ENCODE assay signal across 8 mouse cellular contexts in the genomic region with DNA sequence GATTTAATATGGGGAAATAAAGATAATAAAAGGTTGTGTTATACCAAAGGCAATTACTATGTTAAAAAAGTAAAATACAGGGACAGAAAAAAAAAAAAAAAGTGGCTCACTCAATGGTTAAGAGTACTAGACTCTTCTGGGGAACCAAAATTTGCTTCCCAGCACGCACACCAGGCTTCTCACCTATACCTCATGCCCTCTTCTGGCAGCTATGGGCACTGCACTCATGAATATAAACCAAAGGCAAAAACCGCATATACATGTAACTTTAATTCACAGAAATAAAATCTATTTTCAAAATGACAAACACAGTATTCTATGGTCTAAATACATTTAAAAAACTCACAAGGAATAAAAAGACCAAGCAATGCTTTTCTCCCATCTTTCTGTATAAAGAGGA.
A peak's percentile ranks its signal among the peaks of the same experiment; 100 is the strongest.
DNase-seq lines count a peak whose midpoint lies in the region; ATAC-seq lines count a peak whose summit lies in the region.
"Had no signal": no experiment of that assay in that cellular context is flagged by ENCODE, and none has a peak within 500 bp of the region (broad histone marks: within the 10 kb centered on the region; RNA-seq: fewer than 3 reads in every experiment).

No protein-coding gene starts in this region.

- WGBS in kidney, embryonic 14.5 days: 75% methylated on average over 2 of the region's 2 CpGs

- no peak for ATAC-seq in kidney, embryonic 14.5 days (ENCODE audit: low FRiP score, low TSS enrichment)
- ATAC-seq in erythroblast, adult 5-6 weeks (replicated peaks; ENCODE audit: low FRiP score, poor library complexity, severe bottlenecking): peak; percentile 95

- H3K4me2 ChIP-seq in kidney, embryonic 14.5 days (replicated peaks; ENCODE audit: low read depth, low read length): no peak overlapping the region
- H3K4me2 ChIP-seq: neural tube, embryonic 12.5 days had no signal

- H3K4me3 ChIP-seq in kidney, embryonic 14.5 days (ENCODE audit: low read length): no peak overlapping the region
- H3K4me3 ChIP-seq: neural tube, embryonic 12.5 days had no signal

- no peaks in the 10 kb centered on the region for H3K27me3 ChIP-seq in kidney, embryonic 14.5 days (ENCODE audit: control insufficient read depth, insufficient read depth, low read length)
- H3K27me3 ChIP-seq: neural tube, embryonic 12.5 days had no signal

- peak; percentile 48 for DNase-seq in kidney, adult 18-20 months
- peak; percentile 12 to 45 for DNase-seq in CD8-positive naive resting alpha-beta T cell, adult 2 months (ENCODE audit: low read depth in 2 of 2, low spot score in 2 of 2)
- peak; percentile 41 for DNase-seq in T-cell, adult 2 months (ENCODE audit: low spot score)
- DNase-seq in lung, postnatal 10 days: peak; percentile 53
- peak; percentile 58 for DNase-seq in thymus, postnatal 25 days

- H3K27ac ChIP-seq in kidney, embryonic 14.5 days (ENCODE audit: low read depth, low read length): no peak overlapping the region
- H3K27ac ChIP-seq: neural tube, embryonic 12.5 days had no signal

- peaks cover 73% of the 10 kb centered on the region for H3K36me3 ChIP-seq in kidney, embryonic 14.5 days (ENCODE audit: control insufficient read depth, insufficient read depth, low read length)

- no peaks in the 10 kb centered on the region for H3K9me3 ChIP-seq in kidney, embryonic 14.5 days (ENCODE audit: control insufficient read depth, low read length)
- H3K9me3 ChIP-seq: neural tube, embryonic 12.5 days had no signal

- H3K4me1 ChIP-seq in kidney, embryonic 14.5 days (ENCODE audit: control insufficient read depth, insufficient read depth, low read length): no peaks in the 10 kb centered on the region
- H3K4me1 ChIP-seq: neural tube, embryonic 12.5 days had no signal

- H3K9ac ChIP-seq in kidney, embryonic 14.5 days (ENCODE audit: low read depth, low read length): no peak overlapping the region
- H3K9ac ChIP-seq: neural tube, embryonic 12.5 days had no signal
